Mouse (Mus musculus) hindbrain, embryonic 15.5 days (tissue): ENCODE measurements at regions not wholly inside any gene's neighbourhood (a gene's known extent, or its start where the extent isn't known, plus 50 kb on each side); places are given as distances from the start of the nearest gene placed in this dataset.

Experiments used
- ATAC-seq: fragments of 200-750 bp; cut with Nextera tagmentation; 2 replicates; pipeline ENCODE4 v1.8.0; 2017; ENCODE audit warnings: low read depth, moderate number of reproducible peaks, moderate TSS enrichment; ENCODE audit not compliant: low FRiP score
- H3K27ac ChIP-seq: fragments of 300-500 bp; sonication (generic); replicated peaks from 2 replicates; pipeline ENCODE4 v1.5.1; 2015; ENCODE audit warnings: mild to moderate bottlenecking, inconsistent platforms
- H3K27me3 ChIP-seq: fragments of 300-500 bp; sonication (generic); 2 replicates; pipeline ENCODE4 v1.6.1; 2015; ENCODE audit warnings: control low read depth, inconsistent platforms
- H3K36me3 ChIP-seq: fragments of 300-500 bp; sonication (generic); 2 replicates; pipeline ENCODE4 v1.6.1; 2015; ENCODE audit warnings: control low read depth, inconsistent platforms
- H3K4me1 ChIP-seq: fragments of 300-500 bp; sonication (generic); replicated peaks from 2 replicates; pipeline ENCODE4 v1.6.1; 2015; ENCODE audit warnings: control low read depth, inconsistent platforms
- H3K4me2 ChIP-seq: fragments of 300-500 bp; sonication (generic); 2 replicates; pipeline ENCODE4 v1.6.1; 2015; ENCODE audit warnings: moderate library complexity, mild to moderate bottlenecking, inconsistent platforms
- H3K4me3 ChIP-seq: fragments of 300-500 bp; sonication (generic); 2 replicates; pipeline ENCODE4 v1.5.1; 2015; ENCODE audit warnings: mild to moderate bottlenecking, inconsistent platforms
- H3K9ac ChIP-seq: fragments of 300-500 bp; sonication (generic); 2 replicates; pipeline ENCODE4 v1.6.1; 2015; ENCODE audit warnings: inconsistent platforms
- H3K9me3 ChIP-seq: fragments of 300-500 bp; sonication (generic); 2 replicates; pipeline ENCODE4 v1.6.1; 2016; ENCODE audit warnings: control low read depth, inconsistent platforms
- WGBS: fragments of 180-500 bp; shearing (Covaris S2); methylation state at CpG from one replicate; pipeline ENCODE4 v1.1.7; 2015; 5-methylcytosine and 5-hydroxymethylcytosine counted together

DNA sequence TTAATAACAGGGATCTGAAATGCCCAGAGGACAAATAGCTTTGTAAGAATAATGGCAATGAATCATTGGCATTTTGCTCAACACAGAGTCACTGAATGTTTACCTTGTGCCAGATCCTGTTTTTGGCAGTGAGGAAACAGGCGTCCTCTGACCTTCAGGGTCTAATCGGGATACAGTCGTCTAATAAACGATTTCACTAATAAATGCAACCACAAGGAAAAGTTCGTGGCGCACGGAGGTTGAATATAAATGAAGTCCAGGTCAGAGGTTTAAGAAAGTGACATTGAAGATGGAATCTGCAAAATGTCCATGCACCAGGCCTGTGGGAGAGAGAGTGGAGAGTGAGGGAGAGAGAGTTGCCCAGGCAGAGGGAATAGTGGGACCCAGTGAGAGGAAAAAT, 387.5 kb downstream of the 1810013L24Rik start:
- H3K9me3 ChIP-seq = no peaks in the 10 kb centered on the region
- no peak for ATAC-seq
- 69% methylated on average over 7 of the region's 7 CpGs for WGBS
- H3K27me3 ChIP-seq = no peaks in the 10 kb centered on the region
- no peak overlapping the region for H3K27ac ChIP-seq
- H3K4me1 ChIP-seq = no peaks in the 10 kb centered on the region
- no peak overlapping the region for H3K9ac ChIP-seq
- no peaks in the 10 kb centered on the region for H3K36me3 ChIP-seq
- no peak overlapping the region for H3K4me3 ChIP-seq
- no peak overlapping the region for H3K4me2 ChIP-seq

DNA sequence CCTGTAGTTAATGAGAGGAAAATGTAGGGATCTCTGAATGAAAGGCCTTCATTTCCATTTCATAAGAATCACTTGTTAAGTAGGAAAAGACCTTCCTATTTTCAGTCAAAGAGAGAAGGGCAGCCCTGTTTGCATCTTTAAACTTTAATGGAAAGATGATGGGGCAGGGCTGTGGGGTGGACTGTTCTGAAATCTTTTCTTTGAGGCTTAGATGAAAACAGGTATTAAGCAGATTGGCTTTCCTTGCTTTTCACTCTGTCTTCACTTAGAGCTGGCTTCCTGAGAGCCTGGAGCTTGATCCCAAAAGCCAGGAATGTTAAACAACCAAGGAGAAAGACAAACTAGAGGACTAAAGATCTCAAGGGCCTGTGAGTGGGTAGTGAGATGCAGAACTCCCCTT, 400.3 kb downstream of the 1810013L24Rik start:
- H3K9ac ChIP-seq = no peak overlapping the region
- no peaks in the 10 kb centered on the region for H3K9me3 ChIP-seq
- no peak for ATAC-seq
- no peak overlapping the region for H3K4me3 ChIP-seq
- no peaks in the 10 kb centered on the region for H3K36me3 ChIP-seq
- no peak overlapping the region for H3K27ac ChIP-seq
- H3K4me1 ChIP-seq = no peaks in the 10 kb centered on the region
- no peaks in the 10 kb centered on the region for H3K27me3 ChIP-seq
- H3K4me2 ChIP-seq = no peak overlapping the region

DNA sequence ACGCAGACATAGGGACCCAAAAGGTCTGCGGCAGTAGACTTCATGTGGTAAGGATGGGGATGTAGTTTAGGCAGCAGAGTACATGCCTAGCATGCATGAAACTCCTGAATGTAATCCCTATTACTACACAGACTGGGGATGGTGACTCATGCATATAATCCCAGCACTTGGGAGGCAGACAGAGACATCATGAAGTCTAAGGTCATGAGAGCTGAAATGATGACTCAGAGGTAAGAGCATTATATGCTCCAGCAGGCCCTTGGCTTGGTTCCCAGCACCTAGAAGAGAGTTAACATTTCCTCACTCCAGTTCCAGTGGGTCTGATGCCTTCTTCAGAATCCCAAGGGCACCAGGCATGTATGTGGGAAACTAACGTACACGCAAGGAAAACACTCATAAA, 412.2 kb downstream of the 1810013L24Rik start:
- Histone ChIP-seq H3K4me2 (no peak overlapping the region), H3K4me3 (no peak overlapping the region), H3K27me3 (no peaks in the 10 kb centered on the region), H3K9ac (no peak overlapping the region), H3K36me3 (no peaks in the 10 kb centered on the region), H3K9me3 (no peaks in the 10 kb centered on the region), H3K4me1 (no peaks in the 10 kb centered on the region), H3K27ac (no peak overlapping the region)
- ATAC-seq = no peak
- 96% methylated on average over 4 of the region's 4 CpGs for WGBS

DNA sequence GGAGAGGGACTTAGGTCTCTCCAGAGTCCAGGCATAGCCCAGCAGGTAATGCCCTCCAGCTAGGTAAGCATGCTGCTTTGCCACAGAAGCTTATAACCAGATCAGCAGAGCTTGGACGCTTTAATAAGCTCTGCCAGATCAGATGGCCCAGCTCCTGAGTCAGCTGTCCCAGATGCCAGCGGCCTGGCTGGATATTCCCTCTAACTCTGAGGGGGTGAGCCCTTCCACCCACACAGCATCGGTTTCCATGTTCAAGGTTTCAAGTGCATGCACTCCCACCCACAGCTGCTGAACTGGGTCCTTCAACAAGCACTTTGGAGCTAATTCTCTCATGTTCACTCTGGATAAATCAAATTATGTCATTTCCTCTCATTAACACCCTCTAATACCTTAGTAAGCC, 417.3 kb downstream of the 1810013L24Rik start:
- Histone ChIP-seq H3K4me2 (no peak overlapping the region), H3K9me3 (no peaks in the 10 kb centered on the region), H3K9ac (no peak overlapping the region), H3K4me1 (no peaks in the 10 kb centered on the region), H3K27ac (no peak overlapping the region), H3K27me3 (no peaks in the 10 kb centered on the region), H3K36me3 (no peaks in the 10 kb centered on the region), H3K4me3 (no peak overlapping the region)
- ATAC-seq = no peak
- WGBS = 84% methylated on average over 3 of the region's 3 CpGs

DNA sequence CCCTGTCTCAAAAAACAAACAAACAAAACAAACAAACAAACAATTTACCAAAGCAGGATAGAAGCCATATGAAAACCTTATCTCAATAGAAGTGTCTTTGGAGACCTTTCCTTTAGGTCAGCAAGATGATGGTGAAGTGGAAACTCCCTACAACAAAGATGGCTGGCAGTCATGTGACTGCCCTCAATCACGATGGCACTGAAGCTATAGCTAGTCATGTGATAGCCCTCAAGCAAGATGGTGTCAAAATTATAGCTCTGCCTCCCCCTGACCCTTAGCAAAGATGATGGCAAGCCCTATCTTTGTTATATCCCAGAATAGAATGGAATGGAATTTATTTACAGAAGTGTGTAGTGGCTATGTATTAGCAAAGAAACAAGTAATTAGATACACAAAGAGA, 423.2 kb downstream of the 1810013L24Rik start:
- WGBS = 84% methylated on average over 1 of the region's 1 CpGs
- H3K4me3 ChIP-seq = no peak overlapping the region
- no peaks in the 10 kb centered on the region for H3K4me1 ChIP-seq
- H3K27me3 ChIP-seq = no peaks in the 10 kb centered on the region
- H3K4me2 ChIP-seq = no peak overlapping the region
- no peak for ATAC-seq
- H3K9ac ChIP-seq = no peak overlapping the region
- H3K27ac ChIP-seq = no peak overlapping the region
- H3K36me3 ChIP-seq = no peaks in the 10 kb centered on the region
- H3K9me3 ChIP-seq = no peaks in the 10 kb centered on the region

DNA sequence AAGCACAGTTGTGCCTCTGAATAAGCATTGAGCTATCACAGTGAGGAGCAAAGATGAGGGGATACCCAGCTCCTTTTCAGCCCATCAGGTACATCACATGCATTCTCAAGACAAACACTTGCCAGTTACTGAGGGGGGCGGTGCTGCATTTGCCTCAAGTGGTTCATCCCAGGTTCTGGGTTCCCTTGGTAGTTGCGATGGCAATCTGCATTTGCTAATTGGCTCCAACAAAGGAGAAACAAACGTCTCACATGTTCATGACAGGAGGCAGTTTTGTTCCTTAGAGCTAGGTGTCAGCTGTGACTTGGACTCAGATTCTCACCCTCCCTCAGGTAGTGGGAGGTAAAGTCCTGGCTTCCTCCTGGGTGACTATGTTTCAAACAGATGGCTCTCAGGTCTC, 425.5 kb downstream of the 1810013L24Rik start:
- no peak overlapping the region for H3K4me3 ChIP-seq
- no peak overlapping the region for H3K27ac ChIP-seq
- H3K27me3 ChIP-seq = no peaks in the 10 kb centered on the region
- ATAC-seq = no peak
- H3K4me1 ChIP-seq = no peaks in the 10 kb centered on the region
- H3K9me3 ChIP-seq = no peaks in the 10 kb centered on the region
- H3K9ac ChIP-seq = no peak overlapping the region
- 54% methylated on average over 3 of the region's 3 CpGs for WGBS
- no peaks in the 10 kb centered on the region for H3K36me3 ChIP-seq
- no peak overlapping the region for H3K4me2 ChIP-seq

DNA sequence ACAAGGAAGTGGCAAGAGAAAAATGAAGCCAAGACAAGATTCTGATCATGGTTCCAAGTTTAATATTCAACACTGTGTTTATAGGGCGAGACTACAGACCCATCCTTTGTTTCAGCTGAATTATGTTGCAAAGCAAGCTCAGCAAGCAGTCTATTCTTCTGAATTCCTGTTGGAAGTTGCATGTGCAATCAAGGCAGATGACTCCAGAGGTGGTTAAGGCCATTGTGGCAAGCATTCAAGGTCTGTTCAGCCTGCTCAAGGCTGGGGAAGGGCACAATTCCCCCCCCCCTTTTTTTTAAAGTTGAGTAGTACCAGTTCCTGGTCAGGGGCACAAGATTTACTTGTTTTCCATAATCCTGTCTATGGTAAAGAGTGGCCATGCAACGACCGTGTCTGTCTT, 431.1 kb downstream of the 1810013L24Rik start:
- H3K9ac ChIP-seq = no peak overlapping the region
- no peak overlapping the region for H3K4me2 ChIP-seq
- WGBS = 73% methylated on average over 3 of the region's 3 CpGs
- H3K9me3 ChIP-seq = no peaks in the 10 kb centered on the region
- H3K4me1 ChIP-seq = no peaks in the 10 kb centered on the region
- no peak overlapping the region for H3K4me3 ChIP-seq
- ATAC-seq = no peak
- no peaks in the 10 kb centered on the region for H3K36me3 ChIP-seq
- H3K27ac ChIP-seq = no peak overlapping the region
- H3K27me3 ChIP-seq = no peaks in the 10 kb centered on the region

DNA sequence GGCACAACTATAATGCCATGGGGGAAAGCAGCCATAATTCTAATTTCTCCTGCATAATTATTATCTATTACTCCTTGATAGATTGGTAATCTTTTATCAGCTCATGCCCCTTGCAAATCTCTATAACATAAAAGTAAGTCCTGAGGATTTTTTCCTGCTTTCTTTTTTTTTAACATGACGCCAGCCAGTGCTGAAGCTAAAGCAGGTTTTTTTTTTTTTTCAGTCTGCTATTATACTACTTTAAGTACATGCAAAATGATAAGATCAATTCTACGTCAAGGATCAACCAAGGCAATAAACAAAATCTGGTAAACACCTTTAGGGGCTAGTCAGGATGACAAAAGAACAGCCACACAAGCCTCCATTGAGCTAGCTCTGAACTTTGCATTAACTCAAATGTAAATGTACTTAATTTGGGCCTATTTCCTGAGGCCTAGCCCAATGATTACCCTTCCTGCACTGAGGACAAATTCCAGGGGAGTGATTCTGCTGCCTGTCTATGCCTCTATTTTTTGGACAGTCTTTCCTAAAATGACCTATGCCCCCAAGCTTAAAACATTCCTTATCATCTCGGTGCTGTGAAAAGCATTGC, 434.8 kb downstream of the 1810013L24Rik start:
- WGBS = 48% methylated on average over 3 of the region's 3 CpGs
- no peaks in the 10 kb centered on the region for H3K9me3 ChIP-seq
- H3K27ac ChIP-seq = no peak overlapping the region
- no peak overlapping the region for H3K4me2 ChIP-seq
- no peak overlapping the region for H3K9ac ChIP-seq
- ATAC-seq = no peak
- no peaks in the 10 kb centered on the region for H3K36me3 ChIP-seq
- no peaks in the 10 kb centered on the region for H3K27me3 ChIP-seq
- H3K4me1 ChIP-seq = no peaks in the 10 kb centered on the region
- H3K4me3 ChIP-seq = no peak overlapping the region

DNA sequence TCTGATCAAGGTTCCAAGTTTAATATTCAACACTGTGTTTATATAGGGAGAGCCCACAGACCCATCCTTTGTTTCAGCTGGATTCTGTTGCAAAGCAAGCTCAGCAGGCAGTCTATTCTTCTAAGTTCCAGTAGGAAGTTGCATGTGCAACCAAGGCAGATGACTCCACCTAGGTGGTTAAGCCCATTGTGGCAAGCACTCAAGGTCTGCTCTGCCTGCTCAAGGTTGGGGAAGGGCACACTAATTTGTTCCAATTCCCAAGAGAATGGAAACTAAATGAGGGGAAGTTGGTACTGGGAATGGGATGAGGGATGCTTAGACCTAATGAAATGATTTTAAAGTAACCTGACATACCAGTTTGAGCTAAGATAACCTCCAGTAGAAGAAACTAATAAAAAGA, 437.3 kb downstream of the 1810013L24Rik start:
- H3K9ac ChIP-seq = no peak overlapping the region
- no peaks in the 10 kb centered on the region for H3K4me1 ChIP-seq
- no peaks in the 10 kb centered on the region for H3K36me3 ChIP-seq
- no peak overlapping the region for H3K27ac ChIP-seq
- H3K9me3 ChIP-seq = no peaks in the 10 kb centered on the region
- no peak for ATAC-seq
- H3K4me3 ChIP-seq = no peak overlapping the region
- H3K27me3 ChIP-seq = no peaks in the 10 kb centered on the region
- H3K4me2 ChIP-seq = no peak overlapping the region

DNA sequence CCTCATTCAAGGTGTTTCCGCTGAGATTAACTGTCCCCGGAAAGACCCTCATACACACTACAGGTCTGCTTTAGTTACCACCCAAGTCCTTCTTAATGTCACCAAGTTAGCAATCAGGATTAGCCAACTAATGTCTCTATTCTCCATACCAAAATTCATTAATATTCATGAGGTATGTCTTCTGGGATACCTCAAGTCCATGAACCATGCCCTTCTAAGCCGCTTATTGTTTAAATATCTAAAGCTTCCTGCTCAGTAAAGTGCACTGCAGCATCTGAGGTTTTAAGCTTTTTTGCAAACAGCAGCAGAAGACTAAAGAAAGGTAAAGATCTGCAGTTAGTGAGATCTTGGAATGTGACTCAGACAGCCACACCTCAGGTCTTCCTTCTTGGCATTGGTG, 440.2 kb downstream of the 1810013L24Rik start:
- H3K4me2 ChIP-seq = no peak overlapping the region
- no peak overlapping the region for H3K27ac ChIP-seq
- WGBS = 77% methylated on average over 3 of the region's 3 CpGs
- no peak overlapping the region for H3K4me3 ChIP-seq
- H3K27me3 ChIP-seq = no peaks in the 10 kb centered on the region
- H3K9me3 ChIP-seq = no peaks in the 10 kb centered on the region
- no peak overlapping the region for H3K9ac ChIP-seq
- H3K4me1 ChIP-seq = no peaks in the 10 kb centered on the region
- no peaks in the 10 kb centered on the region for H3K36me3 ChIP-seq
- ATAC-seq = no peak

DNA sequence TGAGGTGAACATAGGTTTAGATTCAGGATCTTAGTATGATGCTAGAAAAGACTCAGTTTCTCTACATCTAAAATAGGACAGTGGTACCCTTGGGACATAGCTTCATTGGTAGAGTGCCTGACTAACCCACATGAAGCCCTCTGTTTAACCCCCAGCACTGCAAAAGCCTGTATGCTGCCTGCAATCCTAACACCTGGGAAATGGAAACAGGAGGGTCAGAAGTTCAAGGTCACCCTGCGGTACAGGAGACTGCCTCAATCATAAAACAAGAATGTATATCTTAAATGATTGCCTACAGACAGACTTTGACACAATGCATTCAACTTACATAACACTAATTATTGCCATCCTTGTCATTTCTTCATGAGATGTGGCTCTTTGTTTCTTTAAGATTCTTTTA, 440.8 kb downstream of the 1810013L24Rik start:
- Histone ChIP-seq H3K27me3 (no peaks in the 10 kb centered on the region), H3K4me3 (no peak overlapping the region), H3K4me2 (no peak overlapping the region), H3K36me3 (no peaks in the 10 kb centered on the region), H3K27ac (no peak overlapping the region), H3K4me1 (no peaks in the 10 kb centered on the region), H3K9me3 (no peaks in the 10 kb centered on the region), H3K9ac (no peak overlapping the region)
- 81% methylated on average over 1 of the region's 1 CpGs for WGBS
- no peak for ATAC-seq

DNA sequence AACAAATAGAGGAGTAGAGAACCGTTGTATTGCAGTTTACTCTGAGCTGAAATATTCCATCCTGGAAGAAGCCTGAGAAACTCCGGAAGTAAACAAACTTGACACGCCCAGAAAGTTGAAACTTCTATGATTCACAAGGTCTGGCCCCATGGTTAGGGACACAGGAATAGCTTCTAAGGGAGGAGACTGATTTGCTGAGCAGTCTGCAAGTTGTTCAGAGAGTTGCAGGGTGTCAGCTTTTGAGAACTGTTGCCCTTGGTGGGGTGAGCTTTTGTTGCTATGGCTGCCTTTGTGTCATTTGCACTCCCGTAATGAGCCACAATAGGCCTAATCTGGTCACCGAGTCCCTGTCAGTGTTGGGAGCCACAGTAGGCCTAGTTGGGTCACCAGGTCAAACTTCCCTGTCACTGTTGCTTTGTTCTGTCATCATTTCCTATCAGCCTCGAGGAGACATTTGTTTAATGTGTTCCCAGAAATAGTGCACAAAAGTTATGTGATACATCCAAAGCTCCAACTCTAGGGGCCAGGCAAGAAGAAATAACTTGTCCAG, 443.9 kb downstream of the 1810013L24Rik start:
- 36% methylated on average over 6 of the region's 6 CpGs for WGBS
- H3K4me3 ChIP-seq = no peak overlapping the region
- no peaks in the 10 kb centered on the region for H3K27me3 ChIP-seq
- H3K9me3 ChIP-seq = no peaks in the 10 kb centered on the region
- H3K4me2 ChIP-seq = no peak overlapping the region
- H3K27ac ChIP-seq = no peak overlapping the region
- no peaks in the 10 kb centered on the region for H3K4me1 ChIP-seq
- no peak for ATAC-seq
- no peak overlapping the region for H3K9ac ChIP-seq
- no peaks in the 10 kb centered on the region for H3K36me3 ChIP-seq

DNA sequence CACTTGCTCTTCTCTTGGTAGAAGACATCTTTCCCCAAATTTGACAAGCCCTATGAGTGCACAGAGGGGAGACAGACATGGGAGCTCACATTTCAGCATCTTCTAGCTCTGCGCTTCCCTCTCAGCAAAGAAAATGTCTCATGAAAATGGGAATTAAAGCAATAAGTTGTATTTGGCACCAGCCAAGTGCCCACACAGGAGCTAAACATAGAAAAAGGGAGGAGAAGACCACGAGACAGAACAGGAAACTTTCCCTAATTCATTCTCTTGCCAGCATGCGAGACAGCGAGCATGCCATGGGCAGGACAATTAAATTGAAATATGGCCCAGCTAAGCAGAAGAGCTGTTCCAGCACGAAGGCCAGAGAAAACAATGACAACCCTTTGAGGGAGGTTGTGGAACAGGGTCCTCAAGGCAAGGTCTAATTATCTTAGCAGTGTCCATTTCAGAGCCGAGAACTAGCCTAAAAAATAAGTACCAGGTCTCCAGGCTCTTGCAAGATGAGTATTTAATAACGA, 444.7 kb downstream of the 1810013L24Rik start:
- no peaks in the 10 kb centered on the region for H3K36me3 ChIP-seq
- no peak overlapping the region for H3K4me3 ChIP-seq
- no peaks in the 10 kb centered on the region for H3K27me3 ChIP-seq
- no peak for ATAC-seq
- H3K4me2 ChIP-seq = no peak overlapping the region
- no peak overlapping the region for H3K9ac ChIP-seq
- no peaks in the 10 kb centered on the region for H3K4me1 ChIP-seq
- no peaks in the 10 kb centered on the region for H3K9me3 ChIP-seq
- H3K27ac ChIP-seq = no peak overlapping the region
- 54% methylated on average over 7 of the region's 7 CpGs for WGBS
